Mouse (Mus musculus): ENCODE results near the gene Rbm4b. TPM values are rescaled to one million over a fixed set of nuclear protein-coding genes. Genes with fewer than 3 reads are reported as not detected.

Gene Rbm4b
- polyA plus RNA-seq, 1 experiment from 2014 or later = 134 TPM

GRCm38 (mm10) chr19:4720112-4720511 is 36.2 kb upstream of the Rbm4b start:
- H3K4me2 ChIP-seq = no peak overlapping the region
- H3K4me1 ChIP-seq (replicated peaks) = 0 out of 2 replicates have a peak, but pooled peaks cover 1% of the 10 kb centered on the region
- 84% methylated on average over 15 of the region's 15 CpGs for WGBS
- H3K27ac ChIP-seq (replicated peaks) = no peak overlapping the region
- H3K9me3 ChIP-seq = no peaks in the 10 kb centered on the region
- no peak overlapping the region for H3K9ac ChIP-seq
- H3K27me3 ChIP-seq = no peaks in the 10 kb centered on the region
- H3K36me3 ChIP-seq = peaks cover 15% of the 10 kb centered on the region; the same call in 1 of the 2 replicates
- no peak overlapping the region for H3K4me3 ChIP-seq
- ATAC-seq (ENCODE audit: low FRiP score, low read depth) = no peak

- Histone ChIP-seq H3K9me3 (no peaks in the 10 kb centered on the region), H3K4me2 (no peak overlapping the region), H3K27ac (replicated peaks) (no peak overlapping the region), H3K36me3 (peaks cover 20% of the 10 kb centered on the region; the same call in 1 of the 2 replicates), H3K4me1 (replicated peaks) (no peaks in the 10 kb centered on the region), H3K9ac (no peak overlapping the region), H3K27me3 (no peaks in the 10 kb centered on the region), H3K4me3 (no peak overlapping the region)
- WGBS = 25% methylated on average over 11 of the region's 11 CpGs
- no peak for ATAC-seq (ENCODE audit: low FRiP score, low read depth)
These were observed 35.5 kb upstream of the Rbm4b start for GRCm38 (mm10) chr19:4720671-4721244.

- H3K9ac ChIP-seq = no peak overlapping the region
- no peaks in the 10 kb centered on the region for H3K9me3 ChIP-seq
- no peak for ATAC-seq (ENCODE audit: low FRiP score, low read depth)
- H3K27ac ChIP-seq (replicated peaks) = no peak overlapping the region
- H3K27me3 ChIP-seq = no peaks in the 10 kb centered on the region
- 89% methylated on average over 9 of the region's 9 CpGs for WGBS
- H3K4me3 ChIP-seq = no peak overlapping the region
- H3K4me1 ChIP-seq (replicated peaks) = no peaks in the 10 kb centered on the region
- peaks cover 80% of the 10 kb centered on the region for H3K36me3 ChIP-seq
- H3K4me2 ChIP-seq = no peak overlapping the region
These were observed 27.1 kb upstream of the Rbm4b start for GRCm38 (mm10) chr19:4729186-4729585.

- H3K27me3 ChIP-seq = no peaks in the 10 kb centered on the region
- H3K9ac ChIP-seq = no peak overlapping the region
- H3K27ac ChIP-seq (replicated peaks) = no peak overlapping the region
- WGBS = 87% methylated on average over 3 of the region's 3 CpGs
- no peaks in the 10 kb centered on the region for H3K4me1 ChIP-seq (replicated peaks)
- peaks cover 81% of the 10 kb centered on the region for H3K36me3 ChIP-seq
- H3K9me3 ChIP-seq = no peaks in the 10 kb centered on the region
- H3K4me3 ChIP-seq = no peak overlapping the region
- no peak overlapping the region for H3K4me2 ChIP-seq
- ATAC-seq (ENCODE audit: low FRiP score, low read depth) = no peak
These were observed 23.2 kb upstream of the Rbm4b start for GRCm38 (mm10) chr19:4733052-4733451.

- Histone ChIP-seq H3K27ac (replicated peaks) (no peak overlapping the region), H3K4me2 (no peak overlapping the region), H3K4me1 (replicated peaks) (no peaks in the 10 kb centered on the region), H3K9ac (no peak overlapping the region), H3K27me3 (no peaks in the 10 kb centered on the region), H3K9me3 (no peaks in the 10 kb centered on the region), H3K36me3 (peaks cover 86% of the 10 kb centered on the region), H3K4me3 (no peak overlapping the region)
- WGBS = 86% methylated on average over 13 of the region's 13 CpGs
- ATAC-seq (ENCODE audit: low FRiP score, low read depth) = no peak
These were observed 18.4 kb upstream of the Rbm4b start for GRCm38 (mm10) chr19:4737866-4738265.

- Histone ChIP-seq H3K4me2 (no peak overlapping the region), H3K9ac (no peak overlapping the region), H3K36me3 (peaks cover 80% of the 10 kb centered on the region), H3K27me3 (no peaks in the 10 kb centered on the region), H3K9me3 (no peaks in the 10 kb centered on the region), H3K27ac (replicated peaks) (no peak overlapping the region), H3K4me1 (replicated peaks) (no peaks in the 10 kb centered on the region), H3K4me3 (no peak overlapping the region)
- no peak for ATAC-seq (ENCODE audit: low FRiP score, low read depth)
- WGBS = 93% methylated on average over 11 of the region's 11 CpGs
These were observed 17.2 kb upstream of the Rbm4b start for GRCm38 (mm10) chr19:4739053-4739452.

GRCm38 (mm10) chr19:4739762-4740161 is 16.5 kb upstream of the Rbm4b start:
- peaks cover 79% of the 10 kb centered on the region for H3K36me3 ChIP-seq
- no peaks in the 10 kb centered on the region for H3K27me3 ChIP-seq
- no peaks in the 10 kb centered on the region for H3K4me1 ChIP-seq (replicated peaks)
- H3K9ac ChIP-seq = no peak overlapping the region
- no peaks in the 10 kb centered on the region for H3K9me3 ChIP-seq
- ATAC-seq (ENCODE audit: low FRiP score, low read depth) = no peak
- H3K4me2 ChIP-seq = no peak overlapping the region
- H3K27ac ChIP-seq (replicated peaks) = no peak overlapping the region
- H3K4me3 ChIP-seq = no peak overlapping the region
- 93% methylated on average over 5 of the region's 5 CpGs for WGBS

- Histone ChIP-seq H3K9me3 (no peaks in the 10 kb centered on the region), H3K27me3 (no peaks in the 10 kb centered on the region), H3K9ac (no peak overlapping the region), H3K4me2 (no peak overlapping the region), H3K36me3 (peaks cover 89% of the 10 kb centered on the region), H3K4me1 (replicated peaks) (no peaks in the 10 kb centered on the region), H3K27ac (replicated peaks) (no peak overlapping the region), H3K4me3 (no peak overlapping the region)
- WGBS = 85% methylated on average over 10 of the region's 10 CpGs
- ATAC-seq (ENCODE audit: low FRiP score, low read depth) = no peak
These were observed 14.8 kb upstream of the Rbm4b start for GRCm38 (mm10) chr19:4741482-4741881.

GRCm38 (mm10) chr19:4742229-4742628 is 14.1 kb upstream of the Rbm4b start:
- Histone ChIP-seq H3K36me3 (peaks cover 89% of the 10 kb centered on the region), H3K9ac (no peak overlapping the region), H3K27ac (replicated peaks) (no peak overlapping the region), H3K4me3 (no peak overlapping the region), H3K4me1 (replicated peaks) (no peaks in the 10 kb centered on the region), H3K4me2 (no peak overlapping the region), H3K9me3 (no peaks in the 10 kb centered on the region), H3K27me3 (no peaks in the 10 kb centered on the region)
- 91% methylated on average over 6 of the region's 6 CpGs for WGBS
- ATAC-seq (ENCODE audit: low FRiP score, low read depth) = no peak

- peaks cover 87% of the 10 kb centered on the region for H3K36me3 ChIP-seq
- H3K4me2 ChIP-seq = no peak overlapping the region
- H3K27ac ChIP-seq (replicated peaks) = no peak overlapping the region
- ATAC-seq (ENCODE audit: low FRiP score, low read depth) = no peak
- H3K4me3 ChIP-seq = no peak overlapping the region
- no peaks in the 10 kb centered on the region for H3K27me3 ChIP-seq
- no peaks in the 10 kb centered on the region for H3K4me1 ChIP-seq (replicated peaks)
- 41% methylated on average over 5 of the region's 5 CpGs for WGBS
- H3K9ac ChIP-seq = no peak overlapping the region
- no peaks in the 10 kb centered on the region for H3K9me3 ChIP-seq
These were observed 12.8 kb upstream of the Rbm4b start for GRCm38 (mm10) chr19:4743524-4743923.

- no peaks in the 10 kb centered on the region for H3K4me1 ChIP-seq (replicated peaks)
- ATAC-seq (ENCODE audit: low FRiP score, low read depth) = no peak
- H3K36me3 ChIP-seq = peaks cover 86% of the 10 kb centered on the region
- no peak overlapping the region for H3K27ac ChIP-seq (replicated peaks)
- no peaks in the 10 kb centered on the region for H3K27me3 ChIP-seq
- no peaks in the 10 kb centered on the region for H3K9me3 ChIP-seq
- H3K4me2 ChIP-seq = no peak overlapping the region
- no peak overlapping the region for H3K9ac ChIP-seq
- no peak overlapping the region for H3K4me3 ChIP-seq
- WGBS = 87% methylated on average over 14 of the region's 14 CpGs
These were observed 12.3 kb upstream of the Rbm4b start for GRCm38 (mm10) chr19:4744026-4744425.

- Histone ChIP-seq H3K9me3 (no peaks in the 10 kb centered on the region), H3K27me3 (no peaks in the 10 kb centered on the region), H3K9ac (no peak overlapping the region), H3K27ac (replicated peaks) (no peak overlapping the region), H3K4me2 (no peak overlapping the region), H3K4me1 (replicated peaks) (no peaks in the 10 kb centered on the region), H3K4me3 (no peak overlapping the region), H3K36me3 (peaks cover 84% of the 10 kb centered on the region)
- ATAC-seq (ENCODE audit: low FRiP score, low read depth) = no peak
- WGBS = 65% methylated on average over 9 of the region's 9 CpGs
These were observed 11.2 kb upstream of the Rbm4b start for GRCm38 (mm10) chr19:4745057-4745456.

- Histone ChIP-seq H3K36me3 (peaks cover 83% of the 10 kb centered on the region), H3K4me2 (no peak overlapping the region), H3K27me3 (no peaks in the 10 kb centered on the region), H3K4me1 (replicated peaks) (no peaks in the 10 kb centered on the region), H3K9me3 (no peaks in the 10 kb centered on the region), H3K27ac (replicated peaks) (no peak overlapping the region), H3K9ac (no peak overlapping the region), H3K4me3 (no peak overlapping the region)
- WGBS = 92% methylated on average over 10 of the region's 10 CpGs
- ATAC-seq (ENCODE audit: low FRiP score, low read depth) = no peak
These were observed 10.6 kb upstream of the Rbm4b start for GRCm38 (mm10) chr19:4745681-4746080.
